Mouse (Mus musculus) ovary, postnatal 14 days (tissue): ENCODE data around the gene Stat4.
A peak's percentile ranks its signal among the peaks of the same experiment; 100 is the strongest.

Experiments used
- DNase-seq: peaks from one replicate; pipeline ENCODE4 v3.0.0; 2022; ENCODE audit warnings: low spot score

Stat4 gene

GRCm38 (mm10) chr1:51986848-51987247 is at the start of gene Stat4:
TSS of gene Stat4 (plus strand) at chr1:51987148.
- no peak for DNase-seq

DNA sequence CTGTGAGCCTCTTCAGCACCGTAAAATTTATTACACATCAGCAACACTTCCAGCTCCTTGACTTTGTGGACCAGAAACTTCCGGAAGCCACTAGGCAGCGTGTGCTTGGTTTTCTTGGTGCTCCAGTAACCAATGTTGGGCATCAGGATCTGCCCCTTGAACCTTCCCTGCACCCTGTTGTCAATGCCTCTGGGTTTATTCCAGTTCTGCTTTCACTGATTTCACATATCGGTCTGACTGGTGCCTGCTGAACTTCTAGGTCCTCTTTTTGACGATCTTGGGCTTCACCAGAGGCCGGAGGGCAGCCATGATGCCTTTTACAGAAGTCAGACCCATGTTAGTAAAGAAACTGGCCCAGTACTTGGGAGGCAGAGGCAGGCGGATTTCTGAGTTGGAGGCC is 48.6 kb upstream of the Stat4 start:
- DNase-seq = no peak

DNA sequence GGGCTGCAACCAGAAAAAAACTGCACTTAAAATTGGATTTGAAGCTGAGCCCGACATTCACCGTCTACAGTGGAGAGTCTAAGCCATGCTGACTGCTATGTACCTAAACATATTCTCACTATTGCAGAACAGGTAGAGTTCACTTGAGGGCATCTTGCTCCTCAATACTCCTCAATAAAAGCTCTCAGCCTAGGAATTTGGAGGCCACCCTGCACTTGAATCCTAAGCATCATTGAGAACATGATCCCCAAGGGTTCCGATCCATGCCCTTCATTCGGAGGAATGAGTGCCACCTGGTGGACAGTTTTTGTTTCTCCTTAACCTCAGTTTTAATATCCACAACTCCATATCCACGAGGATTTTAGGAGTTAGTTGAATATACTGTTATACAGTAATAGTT is 42.2 kb upstream of the Stat4 start:
- peak; percentile 35 for DNase-seq

GRCm38 (mm10) chr1:51947116-51947515 is 39.8 kb upstream of the Stat4 start:
- DNase-seq = no peak

GRCm38 (mm10) chr1:51964647-51965046 is 22.3 kb upstream of the Stat4 start:
- DNase-seq = no peak

- DNase-seq = peak; percentile 5
These were observed 18.0 kb upstream of the Stat4 start for GRCm38 (mm10) chr1:51968994-51969393.

DNA sequence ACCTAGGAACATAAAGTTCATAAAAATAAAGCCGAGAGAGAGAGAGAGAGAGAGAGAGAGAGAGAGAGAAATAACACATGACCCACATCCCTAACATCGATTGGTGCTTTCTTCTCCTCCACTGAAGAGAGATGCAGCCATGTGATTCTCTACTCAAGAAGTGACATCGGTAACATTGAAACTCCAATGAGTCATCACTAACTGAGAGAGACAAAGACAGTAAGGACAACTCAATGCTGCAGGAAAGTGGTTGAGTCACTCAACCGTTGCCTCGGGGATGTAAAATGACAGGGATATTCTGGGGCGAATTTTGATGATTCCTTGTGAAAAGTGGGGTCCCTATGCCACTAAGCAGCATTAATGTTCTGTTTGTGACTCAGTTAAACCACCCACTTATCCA is 16.8 kb upstream of the Stat4 start:
- DNase-seq = no peak

- no peak for DNase-seq
These were observed 11.4 kb upstream of the Stat4 start for GRCm38 (mm10) chr1:51975589-51975988.

- DNase-seq = no peak
These were observed 7.9 kb upstream of the Stat4 start for GRCm38 (mm10) chr1:51979048-51979447.

- DNase-seq = no peak
These were observed 5.1 kb downstream of the Stat4 start for GRCm38 (mm10) chr1:51991983-51992609.

- no peak for DNase-seq
These were observed 9.1 kb downstream of the Stat4 start for GRCm38 (mm10) chr1:51996056-51996455.

DNA sequence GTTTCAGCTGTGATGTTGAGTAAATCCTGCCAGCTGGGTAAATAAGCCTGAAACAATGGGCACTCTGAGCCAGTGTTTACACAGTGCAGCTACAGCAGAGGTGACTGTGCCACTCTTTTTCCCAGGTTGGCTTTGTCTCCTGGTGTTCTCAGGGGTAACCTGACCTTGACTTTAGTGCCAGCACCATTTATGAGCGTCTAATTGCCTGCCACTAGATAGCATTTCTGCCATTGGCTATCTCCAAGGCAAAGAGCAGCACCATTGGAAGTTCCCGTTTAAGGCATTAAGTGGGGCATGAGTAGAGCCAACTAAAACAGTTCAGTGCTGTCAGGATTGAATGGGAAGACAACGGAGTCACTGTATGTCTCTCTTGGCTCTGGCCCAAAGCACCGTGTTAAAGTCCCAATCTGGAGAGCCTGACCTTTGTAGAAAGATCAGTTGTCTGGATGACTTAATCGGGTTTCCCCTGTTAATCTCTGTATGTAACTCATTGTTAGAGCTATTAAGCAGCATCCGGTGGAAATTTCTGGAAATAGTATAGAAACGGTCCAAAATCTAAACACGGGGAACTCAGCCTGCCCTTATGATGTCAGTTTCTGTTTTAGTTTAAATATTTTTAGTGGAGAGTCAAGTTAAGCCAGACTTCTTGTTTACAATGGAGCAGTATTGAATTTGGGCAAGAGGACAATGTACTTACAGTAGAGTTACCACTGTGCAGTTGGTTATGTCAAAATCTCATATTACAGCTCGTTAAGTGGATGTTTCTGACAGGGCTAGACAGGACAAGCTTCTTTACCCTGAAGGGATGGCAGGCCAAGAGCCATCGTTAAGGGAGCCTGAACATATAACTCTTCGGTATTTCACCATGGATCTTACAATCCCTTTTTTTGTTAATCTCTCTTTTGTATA is 10.1 kb downstream of the Stat4 start:
- DNase-seq = no peak

DNA sequence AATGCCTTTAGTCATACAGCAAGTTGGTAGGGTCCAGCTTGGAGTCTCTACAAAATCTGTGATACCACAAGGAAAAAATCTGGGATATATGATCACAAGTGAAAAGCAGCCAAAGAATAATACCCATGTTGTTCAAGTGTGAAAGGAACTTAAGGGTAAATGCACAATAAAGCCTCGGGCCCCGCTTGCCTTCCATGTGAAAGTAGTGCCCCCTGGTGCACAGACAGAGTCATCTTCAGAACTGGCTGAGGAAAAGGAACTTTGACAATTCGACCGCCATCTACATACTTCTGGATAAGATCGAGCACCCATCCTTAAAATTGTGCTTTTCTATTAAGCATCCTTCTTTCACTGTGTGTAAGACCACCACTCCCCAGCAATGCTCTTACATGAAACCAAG is 11.6 kb downstream of the Stat4 start:
- peak; percentile 30 for DNase-seq

DNA sequence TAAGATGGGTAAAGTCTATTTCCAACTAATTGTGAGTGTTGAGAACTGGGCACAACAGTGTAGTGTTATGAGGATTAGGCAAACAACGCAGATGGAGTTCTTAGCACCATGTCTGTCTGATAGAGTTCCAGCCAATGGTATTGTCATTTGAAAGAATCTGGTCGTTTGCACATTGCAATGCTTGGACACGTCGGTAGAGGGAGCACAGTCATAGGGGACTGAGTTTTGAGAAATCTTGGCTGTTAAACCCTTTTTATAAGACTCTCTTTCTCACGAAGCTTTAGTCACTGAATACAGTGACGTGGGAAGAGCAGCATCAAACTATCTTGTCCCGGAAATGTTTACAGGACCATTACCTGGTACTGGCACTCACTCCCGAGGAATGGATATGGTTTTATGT is 17.1 kb downstream of the Stat4 start:
- peak; percentile 58 for DNase-seq

DNA sequence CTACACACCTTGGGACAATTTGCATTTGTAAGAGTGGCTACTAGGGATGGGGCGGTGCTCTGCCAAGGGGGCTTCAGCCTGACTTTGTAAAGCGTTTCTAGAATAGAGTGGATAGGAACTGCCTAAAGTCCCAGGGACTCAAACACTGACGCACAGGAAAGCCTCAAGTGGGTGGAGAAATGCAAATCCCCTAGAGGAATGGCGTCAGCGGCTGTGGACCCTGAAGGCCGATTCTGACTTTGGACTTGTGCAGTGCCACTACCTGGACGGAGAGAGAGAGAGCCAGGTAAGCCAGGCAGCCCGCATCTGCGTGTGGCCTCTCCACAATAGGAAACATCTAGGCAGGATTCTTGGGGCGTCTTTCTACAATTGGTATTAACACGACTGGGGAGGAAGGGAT is 21.5 kb downstream of the Stat4 start:
- DNase-seq = no peak

GRCm38 (mm10) chr1:52008947-52009346 is 22.0 kb downstream of the Stat4 start:
- DNase-seq = no peak

DNA sequence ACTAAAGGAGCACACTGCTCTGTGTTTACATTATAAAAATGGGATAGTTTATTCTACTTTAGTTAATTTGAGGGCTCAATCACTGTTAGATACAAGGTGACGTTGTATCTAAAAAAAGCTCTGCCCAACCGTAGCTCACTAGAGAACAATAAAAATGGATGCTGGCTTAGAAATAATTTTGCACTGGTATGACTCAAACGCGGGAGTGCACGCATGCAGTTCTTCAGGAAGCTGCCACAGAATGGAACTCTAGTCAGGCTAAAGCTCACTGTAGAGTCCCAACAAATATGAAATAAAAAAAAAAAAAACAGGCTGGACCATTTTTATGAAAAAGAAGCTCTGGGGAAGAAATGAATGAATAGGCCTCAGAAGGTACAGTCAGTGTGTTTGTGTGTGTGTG is 23.8 kb downstream of the Stat4 start:
- no peak for DNase-seq

DNA sequence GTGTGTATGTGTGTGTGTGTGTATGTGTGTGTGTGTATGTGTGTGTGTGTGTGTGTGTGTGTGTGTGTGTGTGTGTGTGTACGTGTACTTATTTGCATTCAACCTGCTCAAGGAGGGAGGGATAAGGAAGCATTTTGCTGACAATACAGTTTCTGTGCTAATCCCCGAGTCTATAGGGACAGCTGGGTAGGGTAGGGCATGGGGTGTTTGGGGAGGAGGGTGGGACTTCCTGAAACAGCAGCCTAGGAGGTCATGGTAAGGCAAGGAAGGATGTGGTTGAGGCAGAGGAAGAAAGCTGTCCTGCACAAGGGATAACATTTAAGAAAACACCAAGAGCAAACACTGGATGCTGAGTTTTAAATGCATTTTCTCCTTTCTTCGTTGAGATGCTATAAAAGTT is 24.3 kb downstream of the Stat4 start:
- DNase-seq = no peak

DNA sequence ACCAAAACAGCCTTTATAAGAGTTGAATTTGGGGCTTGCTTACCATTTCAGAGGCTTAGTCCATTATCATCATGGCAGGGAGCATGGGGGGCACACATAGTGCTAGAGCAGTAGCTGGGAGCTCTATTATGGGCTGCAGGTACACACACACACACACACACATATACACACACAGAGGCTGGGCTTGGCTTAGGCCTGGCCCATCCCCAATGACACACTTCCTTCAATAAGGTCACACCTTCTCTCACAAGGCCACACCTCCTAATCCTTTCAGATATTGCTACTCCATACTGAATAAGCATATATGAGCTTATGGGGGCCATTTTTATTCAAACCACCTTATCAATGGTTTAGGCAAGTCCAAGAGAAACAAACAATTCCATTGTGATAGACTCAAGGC is 25.3 kb downstream of the Stat4 start:
- no peak for DNase-seq

DNA sequence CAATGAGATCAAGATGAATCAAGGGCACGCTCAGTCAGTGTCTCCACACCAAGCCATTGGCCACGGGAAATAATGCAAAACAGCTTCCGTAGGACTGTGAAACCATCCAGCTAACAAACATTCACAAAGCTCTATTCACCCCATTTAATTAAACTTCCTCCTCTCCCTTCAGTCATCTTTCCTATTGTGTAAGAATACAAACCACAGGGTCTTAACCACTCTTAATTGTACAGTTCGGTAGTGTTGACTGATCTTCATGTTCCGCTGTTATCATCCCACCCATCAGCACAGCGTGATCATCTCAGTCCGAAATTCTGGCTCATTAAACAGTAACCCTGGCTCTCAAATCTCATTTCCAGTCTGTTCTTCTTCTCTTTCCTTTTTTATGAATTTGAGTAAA is 25.8 kb downstream of the Stat4 start:
- no peak for DNase-seq

DNA sequence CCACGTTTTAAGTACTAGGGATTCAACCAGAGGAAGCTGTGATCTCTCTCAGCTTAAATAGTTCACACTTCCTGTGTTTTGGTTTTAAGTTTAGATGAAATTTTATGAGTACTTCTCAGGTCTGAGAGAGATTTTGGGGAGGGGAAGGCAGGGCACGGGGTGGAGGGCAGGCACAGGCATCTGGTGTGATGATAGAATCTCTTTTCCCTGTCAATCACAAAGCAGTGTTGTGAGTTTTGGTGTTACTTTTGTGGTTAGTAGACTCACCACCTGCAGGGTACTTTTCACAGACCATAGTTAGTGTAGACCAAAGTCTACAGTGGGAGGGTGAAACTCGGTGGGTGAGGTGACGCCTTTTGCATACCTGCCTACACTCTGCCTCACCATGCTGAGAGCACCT is 32.7 kb downstream of the Stat4 start:
- no peak for DNase-seq

DNA sequence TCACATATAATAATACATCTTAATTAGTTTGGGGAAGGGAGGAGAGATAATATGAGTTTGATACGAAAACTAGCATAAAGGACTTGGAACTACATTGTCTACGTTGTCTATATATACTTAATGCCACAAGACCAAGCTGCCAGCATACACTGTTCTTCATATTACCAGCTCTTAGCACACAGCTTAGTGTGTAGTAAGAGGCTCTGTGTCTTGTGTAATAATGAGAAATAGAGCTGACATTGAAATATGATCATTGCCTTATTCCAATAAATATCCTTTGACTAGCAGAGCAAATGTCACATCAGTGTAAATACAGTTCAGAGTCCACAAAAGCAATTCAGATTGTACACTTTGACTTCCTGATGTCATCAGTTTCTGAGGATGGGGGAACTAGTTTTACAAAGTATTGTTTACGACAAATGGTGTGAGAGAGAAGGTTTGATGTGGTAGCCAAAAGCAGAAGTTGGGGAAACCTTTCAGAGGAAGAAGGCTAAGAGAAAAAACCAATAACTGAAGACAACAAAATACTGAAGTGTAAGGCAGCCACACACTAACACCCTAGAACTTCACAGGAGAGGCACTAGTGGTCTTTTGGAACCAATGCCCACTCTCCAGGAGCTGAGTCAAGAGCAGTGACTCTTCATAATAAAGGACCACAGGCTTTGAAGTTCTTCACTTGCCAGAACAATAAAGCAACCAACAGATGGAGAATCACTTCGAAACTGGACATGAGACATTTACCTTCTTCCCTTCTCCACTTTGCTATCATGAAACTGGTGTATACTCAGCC is 35.2 kb downstream of the Stat4 start:
- DNase-seq = no peak

DNA sequence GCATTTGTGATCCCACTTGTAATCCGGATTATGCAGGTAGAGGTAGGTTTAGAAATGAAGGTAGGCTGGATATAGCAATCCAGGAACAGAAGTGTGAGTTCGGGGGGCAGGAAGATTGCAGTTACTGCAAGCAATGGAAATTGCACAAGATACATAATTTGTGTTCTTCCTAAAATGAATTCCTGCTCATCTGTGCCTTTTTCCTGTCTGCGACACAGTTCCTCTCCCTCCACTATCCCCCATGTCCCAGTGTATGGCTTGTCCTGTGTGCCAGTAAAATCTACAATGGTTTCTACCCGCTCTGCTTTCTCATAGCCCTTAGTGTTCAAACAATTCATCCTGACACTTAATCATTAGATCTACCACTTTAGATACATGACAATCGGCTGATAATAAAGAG is 41.7 kb downstream of the Stat4 start:
- DNase-seq = no peak
